Mouse (Mus musculus) lung, adult 2 months (tissue): ENCODE measurements around the gene Cenpu. TPM values are rescaled to one million over a fixed set of nuclear protein-coding genes. Genes with fewer than 3 reads are reported as not detected.

ENCODE experiments used
- DNase-seq: peaks from one replicate; pipeline ENCODE4 v3.0.0; 2022
- H3K4me1 ChIP-seq: fragments of 200-500 bp; 2 replicates; pipeline ENCODE4 v1.6.1; 2011; ENCODE audit warnings: low read length; ENCODE audit not compliant: control insufficient read depth, insufficient read depth
- H3K4me3 ChIP-seq: fragments of 200-500 bp; replicated peaks from 2 replicates; pipeline ENCODE3; 2011; ENCODE audit warnings: low read depth, mild to moderate bottlenecking, control low read depth, low read length; ENCODE audit errors: extremely low read depth
- CTCF ChIP-seq: fragments of 200-500 bp; IDR thresholded peaks from 2 replicates; pipeline ENCODE4 v1.5.1; 2011; ENCODE audit warnings: mild to moderate bottlenecking, low read length, control low read depth; ENCODE audit not compliant: insufficient read depth
- POLR2A ChIP-seq: fragments of 200-500 bp; IDR thresholded peaks from 2 replicates; pipeline ENCODE4 v1.6.1; 2011; ENCODE audit warnings: low read depth, mild to moderate bottlenecking, control low read depth, low read length, borderline replicate concordance; ENCODE audit errors: extremely low read depth
- WGBS: fragments of 180-500 bp; shearing (Covaris S2); methylation state at CpG from one replicate; pipeline ENCODE4 v1.1.7; 2018; 5-methylcytosine and 5-hydroxymethylcytosine counted together
- polyA plus RNA-seq: library from polyadenylated mRNA; depleted of rRNA; stranded (reverse); fragments of >200 nt; gene quantifications from 2 replicates; pipeline ENCODE4 v1.2.3, GENCODE M21; 2012

Cenpu gene
- polyA plus RNA-seq, 1 experiment = 1.3 TPM

DNA sequence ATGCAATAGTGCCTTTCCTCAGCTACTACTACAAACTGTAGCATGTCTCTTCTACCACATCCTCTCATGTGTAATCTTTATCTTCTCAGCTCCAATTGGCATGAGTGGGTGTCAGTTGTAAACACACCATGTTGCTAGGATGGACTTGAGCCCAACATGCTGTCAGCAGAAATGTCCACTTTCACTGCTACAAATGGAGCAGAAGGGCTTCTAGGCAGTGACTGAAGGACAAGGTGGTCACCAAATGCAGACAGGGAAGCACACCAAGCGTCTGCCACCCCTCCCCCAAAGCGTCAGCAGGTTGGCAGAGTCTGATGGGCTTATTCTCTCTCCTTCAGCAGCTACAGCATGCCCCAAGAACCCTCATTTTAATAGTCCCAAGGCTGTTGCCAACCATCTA is 41.9 kb downstream of the Cenpu start:
- DNase-seq = no peak
- Histone ChIP-seq H3K4me3 (no peak overlapping the region), H3K4me1 (no peaks in the 10 kb centered on the region)
- no peak for TF ChIP-seq CTCF
- no peak for TF ChIP-seq POLR2A
- 82% methylated on average over 2 of the region's 2 CpGs for WGBS

DNA sequence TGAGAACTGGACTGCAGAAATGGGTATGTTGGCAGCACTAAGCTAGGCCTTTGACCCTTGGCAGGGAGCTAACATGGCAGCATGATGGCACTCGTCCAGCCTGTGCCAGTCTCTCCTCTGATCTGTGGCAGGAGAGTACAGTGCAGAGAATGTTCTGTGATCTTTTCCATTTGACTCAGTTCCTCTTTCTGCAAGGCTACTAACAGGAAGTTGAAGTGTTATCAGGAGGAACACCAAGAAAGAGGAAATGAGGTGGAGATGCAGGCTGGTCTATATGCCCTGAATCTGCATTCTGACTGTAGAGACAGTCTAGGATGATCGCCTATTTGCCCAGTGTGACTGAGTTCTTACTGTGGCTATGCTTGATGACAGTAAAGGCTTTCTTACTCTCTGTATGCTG is 43.8 kb downstream of the Cenpu start:
- 73% methylated on average over 2 of the region's 2 CpGs for WGBS
- Histone ChIP-seq H3K4me3 (no peak overlapping the region), H3K4me1 (no peaks in the 10 kb centered on the region)
- no peak for TF ChIP-seq POLR2A
- no peak for TF ChIP-seq CTCF
- no peak for DNase-seq

- TF ChIP-seq POLR2A = no peak
- TF ChIP-seq CTCF = no peak
- Histone ChIP-seq H3K4me3 (no peak overlapping the region), H3K4me1 (no peaks in the 10 kb centered on the region)
- no peak for DNase-seq
- 98% methylated on average over 2 of the region's 2 CpGs for WGBS
Measured at GRCm38 (mm10) chr8:46596530-46596929, 44.7 kb downstream of the Cenpu start.

- WGBS = 65% methylated on average over 2 of the region's 2 CpGs
- TF ChIP-seq CTCF (no peak), POLR2A (no peak)
- Histone ChIP-seq H3K4me1 (no peaks in the 10 kb centered on the region), H3K4me3 (no peak overlapping the region)
- DNase-seq = no peak
Measured at GRCm38 (mm10) chr8:46597411-46597810, 45.6 kb downstream of the Cenpu start.

DNA sequence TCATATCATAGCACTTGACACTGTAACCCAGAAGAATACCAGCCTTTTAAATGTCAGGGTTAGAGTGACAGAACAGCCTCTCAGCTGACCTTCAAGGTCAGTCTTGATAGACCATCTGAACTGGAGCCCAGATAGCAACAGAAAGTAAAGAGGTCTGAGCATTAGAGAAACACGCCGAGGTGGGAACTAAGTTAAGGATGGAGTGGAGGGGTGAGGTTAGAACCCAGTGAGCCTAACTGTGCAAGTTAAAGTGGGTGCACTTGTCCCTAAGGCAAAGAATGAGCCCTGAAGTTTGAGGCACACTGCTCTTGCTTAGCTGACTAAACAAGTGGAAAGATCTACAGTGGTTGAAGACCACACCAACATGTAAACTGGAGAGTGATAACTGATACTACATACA is 46.3 kb downstream of the Cenpu start:
- no peaks in the 10 kb centered on the region for H3K4me1 ChIP-seq
- DNase-seq = no peak
- 73% methylated on average over 2 of the region's 2 CpGs for whole genome bisulfite sequencing
- TF ChIP-seq CTCF (no peak), POLR2A (no peak)
- no peak overlapping the region for H3K4me3 ChIP-seq

DNA sequence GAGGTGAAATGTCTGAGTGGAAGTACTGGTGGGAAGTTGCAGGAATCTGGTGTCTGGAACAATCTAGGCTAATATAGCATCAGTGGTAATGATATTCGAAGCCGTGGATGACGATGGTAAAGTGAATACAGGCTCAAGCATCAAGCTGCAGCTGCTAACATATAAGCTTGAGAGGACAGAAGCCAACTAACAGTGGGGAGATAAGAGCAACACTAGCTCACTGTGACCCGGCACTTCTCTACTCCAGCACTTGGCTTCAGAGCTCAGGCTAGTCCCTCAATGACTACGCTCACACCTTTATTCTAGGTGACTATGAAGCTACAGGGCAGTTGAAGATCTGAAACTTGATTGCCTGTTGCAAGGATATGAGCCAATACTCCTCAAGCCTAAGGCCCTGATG is 46.9 kb downstream of the Cenpu start:
- TF ChIP-seq POLR2A (no peak), CTCF (no peak)
- WGBS = 96% methylated on average over 5 of the region's 5 CpGs
- no peak overlapping the region for H3K4me3 ChIP-seq
- H3K4me1 ChIP-seq = no peaks in the 10 kb centered on the region
- no peak for DNase-seq

DNA sequence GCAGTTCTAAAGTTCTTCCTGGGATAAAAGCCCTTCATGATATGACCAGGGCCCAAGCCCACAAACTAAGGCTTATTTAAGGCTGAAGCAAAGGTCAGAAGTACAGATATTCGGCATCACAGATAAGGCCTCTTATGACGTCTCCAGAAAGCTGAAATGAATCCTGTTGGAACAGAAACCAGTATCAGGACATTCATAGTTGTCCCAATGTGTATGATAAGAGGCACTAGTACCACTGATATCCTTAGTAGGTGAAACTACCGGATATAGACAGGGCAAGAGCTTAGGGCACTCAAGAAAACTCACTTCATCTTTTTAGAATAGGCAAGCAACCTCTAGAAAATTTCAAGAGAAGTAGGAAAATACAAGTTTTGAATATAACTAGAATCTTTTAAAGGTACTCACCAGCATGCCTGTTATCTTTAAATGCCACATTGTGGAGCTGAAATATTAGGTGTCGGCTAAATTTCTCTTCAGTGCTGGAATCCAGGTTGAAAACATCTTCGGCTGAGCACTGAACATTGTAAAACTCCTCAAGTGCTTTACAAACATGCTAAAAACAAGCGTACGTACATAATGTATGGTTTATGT is 47.6 kb downstream of the Cenpu start:
- DNase-seq = no peak
- TF ChIP-seq CTCF = no peak
- no peak for TF ChIP-seq POLR2A
- 84% methylated on average over 7 of the region's 7 CpGs for WGBS
- H3K4me1 ChIP-seq = no peaks in the 10 kb centered on the region
- H3K4me3 ChIP-seq = no peak overlapping the region

DNA sequence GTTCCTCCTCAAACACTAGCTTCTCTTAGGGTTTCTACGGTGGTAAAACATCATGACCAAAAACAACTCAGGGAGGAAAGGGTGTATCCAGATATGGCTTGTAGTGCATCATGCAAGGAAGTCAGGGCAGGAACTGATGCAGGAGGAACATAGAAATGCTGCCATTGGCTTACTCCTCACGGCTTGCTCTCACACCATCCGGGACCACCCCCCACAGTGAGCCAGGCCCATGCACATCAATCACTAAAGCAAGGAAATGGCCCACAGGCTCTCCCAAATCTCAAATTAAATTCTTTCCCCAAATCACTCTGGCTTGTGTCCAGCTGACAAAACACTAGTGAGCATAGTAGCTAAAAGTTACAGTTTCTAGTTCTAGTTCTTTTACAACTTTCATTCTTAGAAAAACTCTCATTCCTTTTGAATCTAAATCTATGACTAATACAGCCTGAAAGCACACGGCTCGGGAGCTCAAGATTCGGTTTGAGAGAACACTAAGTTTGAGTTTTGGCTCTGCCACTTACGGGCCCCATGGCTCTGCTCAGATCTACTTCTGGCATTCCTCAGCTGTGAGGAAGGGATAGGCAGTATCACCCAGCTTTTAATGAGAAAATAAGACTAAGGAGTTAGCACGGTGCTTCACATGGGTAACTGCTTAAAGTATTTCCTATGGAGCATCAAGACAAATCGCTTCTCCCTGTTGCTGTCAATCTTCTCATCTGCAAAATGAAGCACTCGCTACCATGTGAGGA is 49.3 kb downstream of the Cenpu start:
- 58% methylated on average over 10 of the region's 10 CpGs for WGBS

DNA sequence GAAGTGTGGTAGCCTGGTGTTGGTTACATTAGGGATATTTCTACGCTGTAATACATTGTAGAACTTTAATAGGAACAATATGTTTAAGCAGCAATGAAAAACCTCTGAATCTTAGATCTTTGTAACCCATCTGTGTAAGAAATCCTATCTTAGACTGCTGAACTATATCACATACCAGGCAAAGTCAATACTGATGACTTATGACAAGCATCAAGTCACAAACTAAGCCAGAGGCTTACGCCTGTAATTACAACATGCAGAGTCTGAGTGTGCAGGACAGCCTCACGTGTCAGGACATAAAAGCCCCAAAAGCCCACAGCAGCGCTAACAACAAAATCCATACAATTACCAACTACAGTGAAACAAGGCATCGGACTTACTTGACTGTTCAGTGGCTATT is 51.8 kb downstream of the Cenpu start:
- TF ChIP-seq CTCF (no peak), POLR2A (no peak)
- DNase-seq = no peak
- no peak overlapping the region for H3K4me3 ChIP-seq
- no peaks in the 10 kb centered on the region for H3K4me1 ChIP-seq
- 93% methylated on average over 5 of the region's 5 CpGs for WGBS

More for the DNA sequence above, 49.3 kb downstream of the Cenpu start:
- H3K4me3 ChIP-seq = no peak overlapping the region
- TF ChIP-seq CTCF (no peak), POLR2A (no peak)
- DNase-seq = no peak
- no peaks in the 10 kb centered on the region for H3K4me1 ChIP-seq

DNA sequence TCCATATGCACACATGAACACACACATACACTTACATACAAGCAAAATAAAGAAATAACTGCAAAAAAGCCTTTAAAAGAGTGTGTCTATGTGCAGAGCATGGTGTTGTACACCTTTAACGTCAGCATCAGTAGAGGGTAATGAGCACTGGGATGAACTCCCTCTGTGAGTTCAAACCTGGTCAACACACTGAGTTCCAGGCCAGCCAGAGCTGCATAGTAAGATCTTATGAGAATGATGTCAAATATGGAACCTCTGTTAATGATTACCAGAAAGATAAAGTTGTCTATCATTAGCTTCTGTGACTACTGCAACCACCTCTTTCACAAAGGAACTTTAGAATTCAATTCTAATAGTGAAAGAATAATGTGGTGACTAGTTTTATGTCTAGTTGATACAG is 55.1 kb downstream of the Cenpu start:
- WGBS = 73% methylated on average over 1 of the region's 1 CpGs
- Histone ChIP-seq H3K4me3 (no peak overlapping the region), H3K4me1 (no peaks in the 10 kb centered on the region)
- TF ChIP-seq POLR2A = no peak
- TF ChIP-seq CTCF = no peak
- no peak for DNase-seq
